Mouse (Mus musculus): Measurements from ENCODE around the gene Atp8a2. TPM values are rescaled to one million over a fixed set of nuclear protein-coding genes. Genes with fewer than 3 reads are reported as not detected.
A peak's percentile ranks its signal among the peaks of the same experiment; 100 is the strongest.

The Atp8a2 gene
- polyA plus RNA-seq, 1 experiment from 2014 or later, result 0.25 TPM

- Histone ChIP-seq H3K4me1 (ENCODE audit: insufficient read depth, low read depth, low read length) (no peaks in the 10 kb centered on the region), H3K4me3 (ENCODE audit: low read depth, low read length) (no peak overlapping the region), H3K9ac (replicated peaks; ENCODE audit: low read depth) (no peak overlapping the region), H3K4me2 (replicated peaks; ENCODE audit: low read depth, low read length) (peak overlapping the region; percentile 90), H3K27me3 (replicated peaks; ENCODE audit: insufficient read depth, low read length) (no peaks in the 10 kb centered on the region), H3K36me3 (ENCODE audit: insufficient read depth, low read length) (no peaks in the 10 kb centered on the region), H3K9me3 (ENCODE audit: low read length) (no peaks in the 10 kb centered on the region), H3K27ac (ENCODE audit: low read length) (no peak overlapping the region)
- 43% methylated on average over 7 of the region's 7 CpGs for WGBS
- TF ChIP-seq EP300 (IDR thresholded peaks at IDR 0.05), result no peak
- peak; percentile 28; the same call in 1 of the 2 replicates for TF ChIP-seq CTCF (IDR thresholded peaks at IDR 0.05)
- ATAC-seq (peak; percentile 56), DNase-seq (ENCODE audit: low spot score) (peak; percentile 70)
Measured at GRCm38 (mm10) chr14:59627823-59628222, 569.2 kb downstream of the Atp8a2 start.

GRCm38 (mm10) chr14:59627142-59627680 is 569.8 kb downstream of the Atp8a2 start:
- peak overlapping the region; percentile 49 for H3K4me3 ChIP-seq (ENCODE audit: low read depth, low read length)
- H3K9ac ChIP-seq (replicated peaks; ENCODE audit: low read depth), result no peak overlapping the region
- WGBS, result 31% methylated on average over 9 of the region's 9 CpGs
- TF ChIP-seq CTCF (IDR thresholded peaks at IDR 0.05), result no peak
- TF ChIP-seq EP300 (IDR thresholded peaks at IDR 0.05), result no peak
- no peak for ATAC-seq
- H3K27ac ChIP-seq (ENCODE audit: low read length), result no peak overlapping the region
- H3K27me3 ChIP-seq (replicated peaks; ENCODE audit: insufficient read depth, low read length), result no peaks in the 10 kb centered on the region
- H3K4me1 ChIP-seq (ENCODE audit: insufficient read depth, low read depth, low read length), result no peaks in the 10 kb centered on the region
- no peaks in the 10 kb centered on the region for H3K9me3 ChIP-seq (ENCODE audit: low read length)
- no peak for DNase-seq (ENCODE audit: low spot score)
- H3K4me2 ChIP-seq (replicated peaks; ENCODE audit: low read depth, low read length), result peak overlapping the region; percentile 90
- H3K36me3 ChIP-seq (ENCODE audit: insufficient read depth, low read length), result no peaks in the 10 kb centered on the region

- no peak for ATAC-seq
- peak overlapping the region; percentile 90 for H3K4me2 ChIP-seq (replicated peaks; ENCODE audit: low read depth, low read length)
- H3K4me1 ChIP-seq (ENCODE audit: insufficient read depth, low read depth, low read length), result no peaks in the 10 kb centered on the region
- TF ChIP-seq EP300 (IDR thresholded peaks at IDR 0.05) (no peak), CTCF (IDR thresholded peaks at IDR 0.05) (no peak)
- H3K36me3 ChIP-seq (ENCODE audit: insufficient read depth, low read length), result no peaks in the 10 kb centered on the region
- peak overlapping the region; percentile 10; the same call in 1 of the 2 replicates for H3K27ac ChIP-seq (ENCODE audit: low read length)
- peak overlapping the region; percentile 49 for H3K4me3 ChIP-seq (ENCODE audit: low read depth, low read length)
- 25% methylated on average over 8 of the region's 8 CpGs for WGBS
- H3K9me3 ChIP-seq (ENCODE audit: low read length), result no peaks in the 10 kb centered on the region
- no peaks in the 10 kb centered on the region for H3K27me3 ChIP-seq (replicated peaks; ENCODE audit: insufficient read depth, low read length)
- H3K9ac ChIP-seq (replicated peaks; ENCODE audit: low read depth), result no peak overlapping the region
- peak; percentile 75 for DNase-seq (ENCODE audit: low spot score)
Measured at GRCm38 (mm10) chr14:59626711-59627110, 570.3 kb downstream of the Atp8a2 start.

- Histone ChIP-seq H3K4me1 (ENCODE audit: insufficient read depth, low read depth, low read length) (no peaks in the 10 kb centered on the region), H3K9me3 (ENCODE audit: low read length) (no peaks in the 10 kb centered on the region), H3K36me3 (ENCODE audit: insufficient read depth, low read length) (no peaks in the 10 kb centered on the region), H3K27ac (ENCODE audit: low read length) (peak overlapping the region; percentile 38; the same call in 1 of the 2 replicates), H3K27me3 (replicated peaks; ENCODE audit: insufficient read depth, low read length) (no peaks in the 10 kb centered on the region), H3K4me3 (ENCODE audit: low read depth, low read length) (peak overlapping the region; percentile 49), H3K9ac (replicated peaks; ENCODE audit: low read depth) (no peak overlapping the region), H3K4me2 (replicated peaks; ENCODE audit: low read depth, low read length) (peak overlapping the region; percentile 90)
- no peak for TF ChIP-seq CTCF (IDR thresholded peaks at IDR 0.05)
- TF ChIP-seq EP300 (IDR thresholded peaks at IDR 0.05), result no peak
- peak; percentile 5; the same call in 1 of the 2 replicates for ATAC-seq
- WGBS, result under 1% methylated on average over 49 of the region's 51 CpGs
- DNase-seq (ENCODE audit: low spot score), result no peak
Measured at GRCm38 (mm10) chr14:59625806-59626364, 571.1 kb downstream of the Atp8a2 start.

GRCm38 (mm10) chr14:59625158-59625805 is 571.7 kb downstream of the Atp8a2 start, which contains the start of gene Shisa2:
Gene Shisa2 (plus strand): TSS chr14:59625308.
- WGBS, result under 1% methylated on average over 50 of the region's 65 CpGs
- H3K27ac ChIP-seq (ENCODE audit: low read length), result peak within 1 kb of the TSS; percentile 38; the same call in 1 of the 2 replicates
- ATAC-seq, result peak; percentile 86

GRCm38 (mm10) chr14:59624326-59624885 is 572.6 kb downstream of the Atp8a2 start:
- 39% methylated on average over 9 of the region's 9 CpGs for WGBS
- Histone ChIP-seq H3K9me3 (ENCODE audit: low read length) (no peaks in the 10 kb centered on the region), H3K4me3 (ENCODE audit: low read depth, low read length) (no peak overlapping the region), H3K36me3 (ENCODE audit: insufficient read depth, low read length) (no peaks in the 10 kb centered on the region), H3K27me3 (replicated peaks; ENCODE audit: insufficient read depth, low read length) (no peaks in the 10 kb centered on the region), H3K9ac (replicated peaks; ENCODE audit: low read depth) (no peak overlapping the region), H3K4me1 (ENCODE audit: insufficient read depth, low read depth, low read length) (no peaks in the 10 kb centered on the region), H3K27ac (ENCODE audit: low read length) (no peak overlapping the region), H3K4me2 (replicated peaks; ENCODE audit: low read depth, low read length) (peak overlapping the region; percentile 90; the same call in 1 of the 2 replicates)
- TF ChIP-seq CTCF (IDR thresholded peaks at IDR 0.05) (no peak), EP300 (IDR thresholded peaks at IDR 0.05) (no peak)
- DNase-seq (ENCODE audit: low spot score) (no peak), ATAC-seq (no peak)

More at GRCm38 (mm10) chr14:59625158-59625805, 571.7 kb downstream of the Atp8a2 start, which contains the start of gene Shisa2:
- Histone ChIP-seq H3K4me2 (replicated peaks; ENCODE audit: low read depth, low read length) (peak within 1 kb of the TSS; percentile 90), H3K27me3 (replicated peaks; ENCODE audit: insufficient read depth, low read length) (no peaks in the 10 kb centered on the region), H3K4me3 (ENCODE audit: low read depth, low read length) (peak within 1 kb of the TSS; percentile 49), H3K9ac (replicated peaks; ENCODE audit: low read depth) (no peak within 1 kb of the TSS), H3K36me3 (ENCODE audit: insufficient read depth, low read length) (no peaks in the 10 kb centered on the region), H3K4me1 (ENCODE audit: insufficient read depth, low read depth, low read length) (no peaks in the 10 kb centered on the region), H3K9me3 (ENCODE audit: low read length) (no peaks in the 10 kb centered on the region)
- TF ChIP-seq EP300 (IDR thresholded peaks at IDR 0.05) (no peak), CTCF (IDR thresholded peaks at IDR 0.05) (peak; percentile 71)
- peak; percentile 84 for DNase-seq (ENCODE audit: low spot score)

All from lung, postnatal 0 days (tissue).